Mouse (Mus musculus) kidney, adult 2 months (tissue): ENCODE measurements around the gene Camk2d.

Experiments
- CTCF ChIP-seq: fragments of 200-500 bp; conservative IDR thresholded peaks from 2 replicates; pipeline ENCODE4 v1.5.1; 2011; ENCODE audit warnings: low read depth, mild to moderate bottlenecking, control low read depth, low read length, moderate library complexity, mixed read lengths; ENCODE audit not compliant: insufficient read depth, insufficient read length
- POLR2A ChIP-seq: fragments of 200-500 bp; IDR thresholded peaks from one replicate; pipeline ENCODE4 v1.6.1; 2011; ENCODE audit warnings: low read depth, low read length, control low read depth

GRCm38 (mm10) chr3:126810372-126811090 lies 214.4 kb downstream of the Camk2d start:
- TF ChIP-seq CTCF = no peak
- no peak for TF ChIP-seq POLR2A
